Mouse (Mus musculus) heart, adult 18-20 months (tissue): ENCODE measurements around the gene Olfr670. TPM values are rescaled to one million over a fixed set of nuclear protein-coding genes. Genes with fewer than 3 reads are reported as not detected.
"Not testable (repeated sequence)": the region's sequence is repeated elsewhere in the genome, so short reads cannot be mapped to it uniquely, and the experiment has no call there.

Experiments used
- DNase-seq, 2 experiments: peaks; one replicate each; pipeline ENCODE4 v3.0.0; 2021 to 2022; ENCODE audit warnings: mixed read lengths in 1 of 2
- long read RNA-seq, 2 experiments: library from polyadenylated mRNA; stranded (forward); transcript quantifications; one replicate each; pipeline ENCODE4 v2.0.0; 2021
- total RNA-seq, 2 experiments: library from RNA; stranded (reverse); gene quantifications; 2 replicates each; pipeline ENCODE4 v1.2.3; 2021

Gene Olfr670
- not detected for total RNA-seq
- long read RNA-seq, experiment 1, result 0 reads
- long read RNA-seq, experiment 2, result 0 reads

DNA sequence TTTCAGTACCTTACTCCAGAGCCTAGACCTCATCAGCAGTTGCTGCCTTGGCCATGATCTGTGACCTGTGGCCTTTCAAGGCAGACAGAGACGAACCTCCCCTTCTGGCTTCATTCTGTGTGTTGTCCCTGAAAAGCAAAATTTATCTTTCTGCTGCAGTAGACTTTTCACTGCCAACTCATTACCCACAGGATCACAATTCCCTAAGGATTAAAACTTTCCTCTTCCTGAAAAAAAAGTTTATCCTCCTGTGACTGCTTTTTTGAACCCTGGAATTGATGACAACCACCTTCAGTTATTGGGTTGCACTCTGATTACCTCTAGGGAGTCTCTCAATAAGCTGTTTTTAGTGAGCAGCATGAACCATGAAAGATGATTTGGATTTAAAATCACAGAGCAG is at the start of gene Olfr670:
TSS of gene Olfr670 (minus strand) at position 101 of the 400 bp plus-strand sequence.
- no peak for DNase-seq

GRCm38 (mm10) chr7:105001929-105002328 is 39.5 kb upstream of the Olfr670 start, which contains the start of gene Olfr672:
TSS of gene Olfr672 (minus strand) at chr7:105002029.
- DNase-seq, result no peak

- no peak for DNase-seq
These were observed 16.6 kb upstream of the Olfr670 start, which contains the start of gene Olfr671 for GRCm38 (mm10) chr7:104979026-104979425. TSS of gene Olfr671 (minus strand) at chr7:104979126.

GRCm38 (mm10) chr7:104972507-104972906 is 10.1 kb upstream of the Olfr670 start:
- not testable (repeated sequence) for DNase-seq

DNA sequence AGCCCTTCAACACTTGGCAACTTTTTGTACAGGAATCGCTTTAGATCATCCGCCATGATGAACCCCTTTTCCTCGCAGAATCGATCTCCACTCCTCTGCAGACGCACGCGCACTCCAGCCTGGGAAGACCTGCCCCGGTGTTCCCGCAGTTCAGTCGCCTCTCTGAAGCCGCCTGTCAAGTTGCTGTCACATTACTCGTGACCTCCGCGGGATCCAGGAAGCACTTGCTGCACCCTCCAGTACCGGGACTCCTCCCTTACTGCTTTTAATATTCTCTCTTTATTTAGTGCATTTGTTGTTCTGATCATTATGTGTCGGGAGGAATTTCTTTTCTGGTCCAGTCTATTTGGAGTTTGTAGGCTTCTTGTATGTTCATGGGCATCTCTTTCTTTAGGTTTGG is 12.2 kb downstream of the Olfr670 start:
- DNase-seq, result not testable (repeated sequence)

- DNase-seq, result no peak
These were observed 28.5 kb downstream of the Olfr670 start, which contains the start of gene Olfr669 for GRCm38 (mm10) chr7:104933940-104934339. TSS of gene Olfr669 (plus strand) at chr7:104934240.

- DNase-seq, result no peak
These were observed 34.5 kb downstream of the Olfr670 start, which contains the start of gene Olfr668 for GRCm38 (mm10) chr7:104927957-104928356. TSS of gene Olfr668 (minus strand) at chr7:104928057.

DNA sequence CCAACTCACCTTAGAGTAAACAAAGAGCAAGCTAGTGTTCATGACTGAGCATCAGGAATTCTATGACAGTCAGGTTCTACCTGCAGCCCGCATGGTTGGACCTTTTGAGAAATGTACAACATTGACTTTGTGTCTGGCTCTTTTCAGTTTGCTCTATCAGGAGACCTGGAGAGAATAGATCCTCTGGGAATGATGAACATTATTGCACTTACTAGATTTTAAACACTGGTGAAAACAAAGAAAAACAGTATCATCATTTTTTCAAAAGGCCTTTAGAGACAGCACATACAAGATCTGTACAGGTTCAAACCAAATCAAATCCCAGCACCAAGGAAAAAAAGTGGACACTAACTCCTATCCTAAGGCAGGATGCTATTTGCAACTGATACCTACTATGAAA is 41.0 kb downstream of the Olfr670 start, which contains the start of gene Olfr667:
TSS of gene Olfr667 (minus strand) at position 101 of the 400 bp plus-strand sequence.
- DNase-seq, result no peak

Other genes with a start within 250 kb of the Olfr670 start
- gene Usp17le, start 185.2 kb downstream of the Olfr670 start, total RNA-seq, result not detected
- gene Usp17lb, start 120.0 kb downstream of the Olfr670 start, total RNA-seq, result not detected
- gene Usp17la, start 105.6 kb downstream of the Olfr670 start, total RNA-seq, result not detected
- not detected for gene Olfr665, start 84.6 kb downstream of the Olfr670 start, total RNA-seq
- not detected for gene Olfr666, start 66.7 kb downstream of the Olfr670 start, total RNA-seq
- not detected for gene Olfr667, start 41.1 kb downstream of the Olfr670 start, total RNA-seq
- gene Olfr668, start 34.6 kb downstream of the Olfr670 start, total RNA-seq, result not detected
- gene Olfr669, start 28.4 kb downstream of the Olfr670 start, total RNA-seq, result not detected
- gene Olfr671, start 16.5 kb upstream of the Olfr670 start, total RNA-seq, result not detected
- gene Olfr672, start 39.4 kb upstream of the Olfr670 start, total RNA-seq, result not detected
- not detected for gene Olfr675, start 65.8 kb upstream of the Olfr670 start, total RNA-seq
- gene Olfr676, start 70.1 kb upstream of the Olfr670 start, total RNA-seq, result not detected
- gene Olfr677, start 88.8 kb upstream of the Olfr670 start, total RNA-seq, result not detected
- not detected for gene Olfr678, start 101.9 kb upstream of the Olfr670 start, total RNA-seq
- not detected for gene Olfr679, start 118.6 kb upstream of the Olfr670 start, total RNA-seq
- gene Olfr680-ps1, start 130.2 kb upstream of the Olfr670 start, total RNA-seq, result not detected
- not detected for gene Olfr681, start 154.2 kb upstream of the Olfr670 start, total RNA-seq
- gene Olfr683, start 184.4 kb upstream of the Olfr670 start, total RNA-seq, result not detected
- gene Olfr684, start 201.0 kb upstream of the Olfr670 start, total RNA-seq, result not detected
- not detected for gene Olfr685, start 223.4 kb upstream of the Olfr670 start, total RNA-seq
- not detected for gene Olfr686, start 244.9 kb upstream of the Olfr670 start, total RNA-seq